In the genomic region with DNA sequence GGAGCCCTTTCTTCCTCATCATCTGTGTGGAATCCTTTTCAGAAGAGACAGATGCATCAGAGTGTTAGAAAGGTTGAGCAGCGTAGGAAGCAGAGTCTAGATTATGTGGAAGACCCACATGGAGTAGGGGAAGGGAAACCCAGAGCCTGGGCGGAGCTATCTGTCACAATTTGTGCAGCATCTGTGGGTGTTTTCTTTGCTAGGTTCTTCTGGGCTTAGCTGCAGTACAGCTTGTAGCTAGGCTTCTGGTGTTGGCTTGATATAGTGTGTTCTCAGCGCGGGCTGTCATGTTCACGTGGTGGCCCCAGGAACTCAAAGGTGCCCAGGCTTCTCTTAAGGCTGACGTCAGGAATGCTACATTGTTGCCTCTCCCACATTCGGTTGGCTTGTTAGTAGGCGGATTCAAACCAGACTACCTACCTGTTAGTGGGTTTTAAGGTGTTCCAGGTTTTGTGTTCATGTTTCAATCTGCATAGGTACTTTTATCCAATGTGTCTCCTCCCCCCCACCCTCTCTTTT, we compare ENCODE assay signal across 23 mouse cellular contexts. TPM values are rescaled to one million over a fixed set of nuclear protein-coding genes. Genes with fewer than 3 reads are reported as not detected.
DNase-seq lines count a peak whose midpoint lies in the region; ATAC-seq and TF ChIP-seq lines count a peak whose summit lies in the region.
"Had no signal": no experiment of that assay in that cellular context is flagged by ENCODE, and none has a peak within 500 bp of the region (broad histone marks: within the 10 kb centered on the region; RNA-seq: fewer than 3 reads in every experiment).

No protein-coding gene starts in this region.

- intact Hi-C loops in heart, postnatal 25 days (cut with DNase I) = no loop called here

- no peak for TF ChIP-seq CTCF in testis, adult 2 months (IDR thresholded peaks at IDR 0.05; ENCODE audit: control insufficient read depth, insufficient read depth, insufficient replicate concordance, low read depth, low read length)

- H3K4me3 ChIP-seq in testis, adult 2 months (ENCODE audit: control insufficient read depth, low read depth, low read length) = peak overlapping the region; percentile 79

- H3K36me3 ChIP-seq in testis, adult 2 months (ENCODE audit: control insufficient read depth, insufficient read depth, low read length) = no peaks in the 10 kb centered on the region
- H3K36me3 ChIP-seq: G1E had no signal

- no peaks in the 10 kb centered on the region for H3K27me3 ChIP-seq in testis, adult 2 months (ENCODE audit: control insufficient read depth, insufficient read depth, low read length)
- H3K27me3 ChIP-seq: CH12.LX, Patski had no signal

- H3K27ac ChIP-seq in testis, adult 2 months (ENCODE audit: control insufficient read depth, insufficient read depth, low read depth, low read length) = peak overlapping the region; percentile 72; the same call in 1 of the 2 replicates

- ATAC-seq in frontal cortex, adult (ENCODE audit: low TSS enrichment) = peak; percentile 56
- ATAC-seq: activated CD4-positive, CD25-positive, alpha-beta regulatory T cell, adult 4 months; CD4-positive, CD25-positive, alpha-beta regulatory T cell, adult 4 months; Patski had no signal

- H3K4me1 ChIP-seq in testis, adult 2 months (ENCODE audit: control insufficient read depth, insufficient read depth, low read length) = peaks cover 10% of the 10 kb centered on the region

- TF ChIP-seq POLR2A in testis, adult 2 months (IDR thresholded peaks at IDR 0.05; ENCODE audit: control insufficient read depth, low read depth, low read length) = peak; percentile 85; the same call in 1 of the 2 replicates

- no peak for DNase-seq in frontal cortex, postnatal 36 days (ENCODE audit: low spot score in 2 of 2)
- no peak for DNase-seq in testis, postnatal 10 days (ENCODE audit: low spot score)
- peak; percentile 60 for DNase-seq in brain, adult 2 months (ENCODE audit: low read depth, low spot score)
- peak; percentile 69 for DNase-seq in testis, postnatal 14 days (ENCODE audit: low spot score)
- DNase-seq in adrenal gland, postnatal 25 days = no peak
- DNase-seq in heart, postnatal 25 days (ENCODE audit: low spot score) = no peak
- DNase-seq: adrenal gland, adult 2 months; adrenal gland, adult 8-10 months; adrenal gland, postnatal 10 days; adrenal gland, postnatal 14 days; adrenal gland, postnatal 36 days; B cell, adult 2 months; cerebellum, adult 11 months; cerebellum, adult 11-12 months; cerebellum, adult 18-20 months; cerebellum, adult 2 months had no signal

RNA-seq across cellular contexts. Expression of a gene that starts 32.3 kb away (rescaled TPM):
- polyA plus RNA-seq in testis, adult 2 months (2012; rRNA removed) = 9.1 and 10.4 TPM in 2 replicates
- 92.4 and 94.1 TPM in 2 replicates for total RNA-seq in adrenal gland, postnatal 25 days (2021)
- total RNA-seq in heart, postnatal 25 days (2021) = 10 to 100 TPM; 18.8 to 19.0 TPM
- polyA plus RNA-seq: G1E had no signal

Comparison
In these comparisons a context has a peak if more than half of its experiments do, and no peak if none do; other contexts are left out.
1. DNase-seq: peak in brain, adult 2 months (single experiment) and testis, postnatal 14 days (single experiment); none in frontal cortex, postnatal 36 days (0 of 2), testis, postnatal 10 days (single experiment), adrenal gland, postnatal 25 days (single experiment) and heart, postnatal 25 days (single experiment).